Mouse (Mus musculus) intestine, postnatal 0 days (tissue): ENCODE measurements around the gene 1700042G07Rik. TPM values are rescaled to one million over a fixed set of nuclear protein-coding genes. Genes with fewer than 3 reads are reported as not detected.

Source experiments
- ATAC-seq: fragments of 200-750 bp; cut with Nextera tagmentation; 2 replicates; pipeline ENCODE4 v1.8.0; 2017; ENCODE audit warnings: mild to moderate bottlenecking, moderate TSS enrichment, moderate library complexity
- H3K27ac ChIP-seq: fragments of 300-500 bp; sonication (generic); 2 replicates; pipeline ENCODE4 v1.5.1; 2014; ENCODE audit warnings: mild to moderate bottlenecking, low read depth, low read length, moderate library complexity
- H3K27me3 ChIP-seq: fragments of 300-500 bp; sonication (generic); replicated peaks from 2 replicates; pipeline ENCODE4 v1.6.1; 2014; ENCODE audit warnings: low read length, mixed read lengths; ENCODE audit not compliant: control insufficient read depth, insufficient read depth
- H3K36me3 ChIP-seq: fragments of 300-500 bp; sonication (generic); 2 replicates; pipeline ENCODE4 v1.6.1; 2014; ENCODE audit warnings: mild to moderate bottlenecking, moderate library complexity; ENCODE audit not compliant: control insufficient read depth, insufficient read depth
- H3K4me1 ChIP-seq: fragments of 300-500 bp; sonication (generic); replicated peaks from 2 replicates; pipeline ENCODE4 v1.6.1; 2014; ENCODE audit warnings: antibody characterized with exemption, low read length, mixed read lengths; ENCODE audit not compliant: control insufficient read depth, insufficient read depth
- H3K4me2 ChIP-seq: fragments of 300-500 bp; sonication (generic); replicated peaks from 2 replicates; pipeline ENCODE4 v1.6.1; 2014; ENCODE audit warnings: low read depth, mild to moderate bottlenecking, moderate library complexity
- H3K4me3 ChIP-seq: fragments of 300-500 bp; sonication (generic); 2 replicates; pipeline ENCODE4 v1.5.1; 2014; ENCODE audit warnings: low read depth, low read length
- H3K9ac ChIP-seq: fragments of 300-500 bp; sonication (generic); 2 replicates; pipeline ENCODE4 v1.6.1; 2014; ENCODE audit warnings: mild to moderate bottlenecking, low read depth, low read length
- H3K9me3 ChIP-seq: fragments of 300-500 bp; sonication (generic); 2 replicates; pipeline ENCODE4 v1.6.1; 2016; ENCODE audit warnings: mixed run types; ENCODE audit not compliant: control insufficient read depth
- CTCF ChIP-seq: sonication (generic); IDR thresholded peaks from 2 replicates; pipeline ENCODE4 v1.5.1; 2016; ENCODE audit warnings: low read depth, mild to moderate bottlenecking, control low read depth, antibody characterized with exemption, moderate library complexity
- WGBS: fragments of 180-500 bp; shearing (Covaris S2); extraction: QIAGEN DNeasy Blood & Tissue Kit; methylation state at CpG from one replicate; pipeline ENCODE4 v1.1.7; 2014; 5-methylcytosine and 5-hydroxymethylcytosine counted together
- polyA plus RNA-seq: library from polyadenylated mRNA; unstranded; fragments of >200 nt; fragmentation: Nextera tagmentation; extraction: Ambion mirVana; gene quantifications from 2 replicates; pipeline ENCODE4 v1.2.1, GENCODE M21; 2015

Gene 1700042G07Rik
- polyA plus RNA-seq, 1 experiment from 2014 or later: not detected

- Histone ChIP-seq H3K27me3 (no peaks in the 10 kb centered on the region), H3K4me3 (no peak overlapping the region), H3K9ac (no peak overlapping the region), H3K27ac (no peak overlapping the region), H3K9me3 (no peaks in the 10 kb centered on the region), H3K4me2 (no peak overlapping the region), H3K4me1 (no peaks in the 10 kb centered on the region), H3K36me3 (no peaks in the 10 kb centered on the region)
- WGBS: 46% methylated on average over 13 of the region's 13 CpGs
- ATAC-seq: no peak
- TF ChIP-seq CTCF: no peak
Measured at GRCm38 (mm10) chr4:116137421-116137996, 35.7 kb upstream of the 1700042G07Rik start.

DNA sequence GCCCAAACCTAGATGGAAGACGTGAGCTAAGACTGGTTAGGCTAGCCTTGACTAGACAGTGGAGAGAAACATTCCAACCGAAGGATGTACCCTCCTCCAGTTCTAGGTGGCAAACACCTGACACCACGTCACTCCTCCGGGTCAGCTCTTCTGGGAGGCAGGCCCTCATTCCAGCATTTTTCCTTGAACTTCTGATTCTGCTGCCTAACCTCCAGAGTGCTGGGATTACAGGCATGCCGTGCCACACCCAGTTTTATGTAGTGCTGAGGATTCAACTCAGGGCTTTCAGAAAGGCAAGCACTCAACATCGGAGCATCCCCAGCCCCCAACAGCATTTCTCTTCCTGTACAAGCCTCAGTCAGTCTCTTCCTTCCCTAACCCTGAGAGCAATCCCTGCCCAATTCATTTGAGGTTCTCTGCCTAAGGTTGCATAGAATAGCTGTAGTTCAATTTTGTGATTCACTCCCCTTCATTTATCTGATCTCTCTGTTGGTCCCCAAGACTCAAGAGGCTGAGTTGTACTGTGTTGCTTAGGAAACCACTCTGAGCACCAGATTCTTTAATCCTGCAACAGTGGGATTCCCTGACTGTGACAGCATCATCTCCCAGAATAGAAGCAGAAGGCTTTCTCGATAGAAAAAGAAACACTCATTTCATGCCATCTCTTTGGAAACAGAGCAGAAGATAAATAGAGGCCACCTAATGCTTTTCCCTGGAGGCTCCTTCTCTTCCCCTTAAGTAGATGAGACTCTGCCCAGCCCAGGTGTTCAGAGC, 32.2 kb upstream of the 1700042G07Rik start:
- 77% methylated on average over 7 of the region's 7 CpGs for WGBS
- H3K4me3 ChIP-seq: no peak overlapping the region
- peaks cover 4% of the 10 kb centered on the region; the same call in 1 of the 2 replicates for H3K4me1 ChIP-seq
- no peak overlapping the region for H3K4me2 ChIP-seq
- no peaks in the 10 kb centered on the region for H3K36me3 ChIP-seq
- H3K9ac ChIP-seq: no peak overlapping the region
- no peak for ATAC-seq
- H3K9me3 ChIP-seq: no peaks in the 10 kb centered on the region
- TF ChIP-seq CTCF: no peak
- no peak overlapping the region for H3K27ac ChIP-seq
- no peaks in the 10 kb centered on the region for H3K27me3 ChIP-seq

GRCm38 (mm10) chr4:116141736-116142135, 31.4 kb upstream of the 1700042G07Rik start:
- Histone ChIP-seq H3K4me1 (peaks cover 4% of the 10 kb centered on the region; the same call in 1 of the 2 replicates), H3K27me3 (no peaks in the 10 kb centered on the region), H3K27ac (no peak overlapping the region), H3K9ac (no peak overlapping the region), H3K36me3 (no peaks in the 10 kb centered on the region), H3K4me2 (no peak overlapping the region), H3K9me3 (no peaks in the 10 kb centered on the region), H3K4me3 (no peak overlapping the region)
- no peak for ATAC-seq
- no peak for TF ChIP-seq CTCF
- 86% methylated on average over 1 of the region's 1 CpGs for WGBS

DNA sequence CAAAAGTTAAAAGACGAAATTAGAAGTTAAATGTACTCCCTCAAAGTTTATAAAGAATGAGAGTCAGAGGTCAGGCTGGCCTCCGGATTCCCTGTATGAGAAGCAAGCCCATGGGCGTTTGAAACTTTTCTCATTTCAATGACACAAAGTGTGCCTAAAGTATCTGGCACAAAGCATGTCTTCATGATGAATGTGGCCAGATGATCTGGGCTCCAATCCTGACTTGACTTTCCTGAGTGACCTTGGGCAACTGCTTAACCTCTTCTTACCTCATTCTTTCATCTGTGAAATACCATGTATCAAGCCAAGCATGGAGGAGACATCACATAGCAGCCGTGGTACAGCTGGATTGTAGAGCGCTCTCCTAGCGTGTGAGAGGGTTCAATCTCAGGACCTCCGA, 30.9 kb upstream of the 1700042G07Rik start:
- Histone ChIP-seq H3K9me3 (no peaks in the 10 kb centered on the region), H3K36me3 (no peaks in the 10 kb centered on the region), H3K27ac (no peak overlapping the region), H3K4me2 (no peak overlapping the region), H3K4me1 (peaks cover 4% of the 10 kb centered on the region; the same call in 1 of the 2 replicates), H3K4me3 (no peak overlapping the region), H3K9ac (no peak overlapping the region), H3K27me3 (no peaks in the 10 kb centered on the region)
- no peak for ATAC-seq
- TF ChIP-seq CTCF: no peak
- 85% methylated on average over 7 of the region's 7 CpGs for WGBS

DNA sequence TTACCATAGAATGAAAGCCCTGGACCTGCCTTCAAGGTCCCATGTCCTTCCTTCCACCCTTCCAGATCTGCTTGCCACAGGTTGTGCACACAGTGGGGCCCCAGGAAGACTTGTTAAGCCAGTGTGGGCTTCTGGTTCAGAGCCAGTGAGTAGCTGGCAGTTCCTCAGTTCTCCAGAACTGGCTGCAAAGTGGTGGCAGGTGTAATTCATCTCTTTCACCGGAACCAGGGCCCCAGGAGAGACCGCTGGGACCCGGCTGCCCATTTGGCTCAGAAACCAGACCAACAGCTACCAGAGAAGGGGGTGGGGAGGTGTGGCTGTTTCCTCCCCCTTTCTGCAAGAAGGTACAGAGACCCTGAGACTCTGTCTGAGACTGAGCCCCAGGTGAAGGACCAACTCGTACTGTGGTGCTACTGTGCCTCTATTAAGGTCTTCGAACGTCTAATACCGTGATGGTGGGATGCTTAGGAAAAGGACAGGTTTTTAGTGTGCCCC, 29.8 kb upstream of the 1700042G07Rik start:
- peak overlapping the region; percentile 98 for H3K4me2 ChIP-seq
- ATAC-seq: no peak
- TF ChIP-seq CTCF: no peak
- no peaks in the 10 kb centered on the region for H3K36me3 ChIP-seq
- peak overlapping the region; percentile 72; the same call in 1 of the 2 replicates for H3K4me3 ChIP-seq
- H3K4me1 ChIP-seq: peaks cover 4% of the 10 kb centered on the region; the same call in 1 of the 2 replicates
- no peaks in the 10 kb centered on the region for H3K27me3 ChIP-seq
- WGBS: 26% methylated on average over 7 of the region's 7 CpGs
- H3K9ac ChIP-seq: no peak overlapping the region
- H3K9me3 ChIP-seq: no peaks in the 10 kb centered on the region
- no peak overlapping the region for H3K27ac ChIP-seq

- Histone ChIP-seq H3K36me3 (no peaks in the 10 kb centered on the region), H3K4me2 (peak overlapping the region; percentile 98), H3K4me1 (peaks cover 4% of the 10 kb centered on the region; the same call in 1 of the 2 replicates), H3K4me3 (peak overlapping the region; percentile 72), H3K27ac (no peak overlapping the region), H3K9ac (peak overlapping the region; percentile 64), H3K27me3 (no peaks in the 10 kb centered on the region), H3K9me3 (no peaks in the 10 kb centered on the region)
- ATAC-seq: peak; percentile 38; the same call in 1 of the 2 replicates
- WGBS: 2% methylated on average over 47 of the region's 47 CpGs
- no peak for TF ChIP-seq CTCF
Measured at GRCm38 (mm10) chr4:116143891-116144717, 29.1 kb upstream of the 1700042G07Rik start.
